Mouse (Mus musculus) frontal cortex, postnatal 14 days (tissue): ENCODE measurements around the gene Ppp1r16b.

Experiments
- DNase-seq, 2 experiments: peaks; one replicate each; pipeline ENCODE4 v3.0.0; 2022; ENCODE audit warnings: low spot score in 2 of 2

The Ppp1r16b gene

DNA sequence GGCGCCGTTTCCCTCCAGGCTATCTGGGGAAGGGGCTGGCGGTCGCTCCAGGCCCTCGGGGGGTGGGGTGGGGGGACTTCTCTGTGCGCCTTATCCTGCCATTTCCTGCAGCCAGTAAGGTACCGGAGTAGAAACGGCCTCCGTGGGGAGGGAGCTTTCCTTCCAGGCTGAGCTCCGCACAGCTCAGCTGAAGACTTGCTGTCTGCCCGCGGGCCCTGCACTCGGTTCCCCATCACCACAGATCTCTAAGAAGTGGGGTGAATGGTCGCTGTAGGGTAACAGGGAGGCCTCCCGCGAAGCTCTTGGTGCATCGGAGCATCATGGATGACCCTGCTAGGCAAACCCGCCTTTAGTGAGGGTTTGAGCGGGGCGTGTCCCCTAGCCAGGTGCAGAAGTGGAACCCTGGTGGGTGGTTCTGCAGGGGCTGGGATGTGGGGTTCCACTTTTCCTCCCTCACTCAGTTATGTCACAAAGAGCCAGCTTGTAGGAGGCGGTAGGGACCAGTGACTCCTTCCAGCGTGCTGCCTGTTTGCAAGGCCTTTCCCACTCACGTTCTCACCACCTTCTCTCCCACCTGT, 3.3 kb downstream of the Ppp1r16b start:
- no peak for DNase-seq

DNA sequence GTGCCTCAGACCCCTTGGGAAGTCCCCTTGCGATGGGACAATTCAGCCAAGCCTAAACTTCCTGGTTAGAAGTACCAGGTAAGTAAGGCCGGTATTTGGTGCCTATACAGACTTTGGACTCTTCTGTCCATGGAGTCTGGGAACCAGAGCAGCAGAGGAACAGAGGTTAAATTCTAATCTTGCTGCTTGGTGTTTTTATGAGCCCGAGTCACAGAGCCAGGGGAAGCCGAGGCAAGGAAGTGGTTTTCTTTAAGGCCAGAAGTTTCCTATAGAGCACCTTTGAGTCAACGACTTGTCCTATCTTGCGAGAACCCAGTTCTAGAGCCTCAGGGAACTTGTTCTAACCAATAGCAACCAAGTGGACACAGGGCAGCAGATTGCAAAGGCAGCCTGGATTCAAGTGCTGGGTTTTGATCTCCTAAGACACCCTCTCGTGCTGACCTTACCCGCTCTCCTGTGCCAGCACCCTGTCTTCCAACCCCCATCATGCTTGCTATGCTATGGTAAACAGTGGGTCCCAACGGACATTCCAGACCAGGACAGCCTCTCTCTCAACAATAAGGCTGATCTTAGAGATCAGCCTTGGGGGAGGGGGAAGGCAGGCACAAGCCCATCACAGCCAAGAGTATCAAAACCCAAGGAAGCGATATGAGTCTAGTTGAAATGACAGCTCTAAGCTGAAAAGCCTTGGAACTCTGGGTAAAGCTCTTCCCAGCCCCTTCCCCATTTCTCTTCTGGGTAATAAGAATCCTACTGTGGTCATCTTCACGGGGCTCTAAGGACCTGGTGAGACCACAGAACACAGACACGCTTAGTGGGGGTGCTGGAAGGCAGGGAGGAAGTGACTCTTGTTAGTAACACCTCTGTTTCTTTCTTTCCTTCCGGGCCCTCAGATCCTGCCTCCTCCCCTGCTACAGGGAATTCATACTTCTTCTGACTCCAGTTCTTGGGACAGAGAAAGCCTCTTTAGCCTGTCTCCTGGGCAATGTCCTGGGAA, 4.3 kb downstream of the Ppp1r16b start:
- DNase-seq, result no peak

DNA sequence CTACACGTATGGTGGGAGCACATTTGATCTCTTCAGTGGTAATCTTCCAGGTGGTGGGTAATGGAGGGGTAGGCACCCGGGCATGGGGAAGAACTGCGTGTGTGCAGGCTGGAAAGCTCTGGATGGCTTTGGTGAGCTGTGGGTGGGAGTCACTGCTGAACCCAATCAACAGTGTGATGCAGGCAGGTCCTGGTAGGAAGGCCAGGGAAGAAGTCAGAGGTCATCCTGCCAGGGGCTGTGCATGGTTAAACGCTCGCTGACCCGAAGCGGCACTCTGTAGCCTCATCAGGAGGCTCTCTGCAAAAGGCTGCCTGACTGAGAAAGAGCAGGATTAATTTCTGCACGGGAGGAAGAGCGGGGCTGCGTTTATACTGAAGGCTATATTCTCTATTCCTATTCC, 5.4 kb downstream of the Ppp1r16b start:
- DNase-seq, result no peak

DNA sequence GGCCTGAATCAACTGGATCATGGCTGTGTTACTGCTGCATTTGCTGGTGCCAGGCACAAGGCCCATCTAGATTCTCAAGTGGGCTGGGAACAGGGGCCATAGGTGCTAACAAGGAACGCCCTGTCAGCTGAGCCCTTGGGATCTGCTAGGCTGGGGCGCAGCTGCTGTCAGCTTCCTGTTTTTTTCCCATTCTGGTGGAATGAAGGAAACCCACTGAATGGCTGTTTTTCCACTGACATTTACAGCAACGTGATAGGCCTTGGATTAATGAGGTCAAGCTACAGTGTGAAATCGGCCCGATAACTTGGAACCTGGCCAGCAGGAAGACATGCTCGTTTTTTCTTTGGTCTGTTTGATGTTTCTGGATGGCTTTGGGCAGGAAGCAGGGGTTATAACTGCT, 7.6 kb downstream of the Ppp1r16b start:
- DNase-seq, result no peak

DNA sequence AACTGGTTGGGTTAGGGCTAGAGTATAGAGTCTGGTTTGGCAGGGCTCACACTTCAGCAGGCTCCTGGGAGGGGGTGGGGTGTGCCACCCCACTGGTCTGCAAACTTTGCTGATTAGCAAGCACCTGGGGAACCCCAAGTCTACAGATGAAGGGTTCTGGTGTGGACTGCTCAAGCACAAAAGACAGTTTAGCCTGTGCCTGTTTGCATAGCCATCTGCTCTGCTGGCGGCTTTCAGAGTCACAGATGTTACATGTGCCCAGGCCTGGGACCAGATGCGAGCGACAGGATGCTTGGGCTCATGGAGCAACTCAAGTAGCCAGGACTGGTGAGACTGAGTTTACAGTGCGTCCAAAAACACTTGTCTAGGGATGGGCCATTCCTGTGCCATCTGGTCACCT, 8.3 kb downstream of the Ppp1r16b start:
- no peak for DNase-seq

DNA sequence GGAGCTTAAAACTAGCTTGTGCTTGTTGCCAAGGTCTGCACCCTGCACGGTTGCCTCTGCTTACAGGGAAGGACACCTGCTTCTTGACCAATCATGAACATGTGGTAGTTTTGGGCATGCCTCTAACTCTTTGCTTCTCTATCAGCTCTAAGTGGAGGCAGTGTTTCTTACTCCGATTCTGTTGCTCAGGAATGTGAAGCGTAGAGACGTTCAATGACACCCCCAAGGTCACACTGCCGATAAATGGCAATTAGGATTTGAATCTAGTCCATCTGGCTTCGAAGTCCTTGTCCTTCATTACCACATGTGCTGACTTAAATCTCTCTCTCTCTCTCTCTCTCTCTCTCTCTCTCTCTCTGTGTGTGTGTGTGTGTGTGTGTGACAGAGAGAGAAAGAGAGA, 8.9 kb downstream of the Ppp1r16b start:
- DNase-seq, result no peak

DNA sequence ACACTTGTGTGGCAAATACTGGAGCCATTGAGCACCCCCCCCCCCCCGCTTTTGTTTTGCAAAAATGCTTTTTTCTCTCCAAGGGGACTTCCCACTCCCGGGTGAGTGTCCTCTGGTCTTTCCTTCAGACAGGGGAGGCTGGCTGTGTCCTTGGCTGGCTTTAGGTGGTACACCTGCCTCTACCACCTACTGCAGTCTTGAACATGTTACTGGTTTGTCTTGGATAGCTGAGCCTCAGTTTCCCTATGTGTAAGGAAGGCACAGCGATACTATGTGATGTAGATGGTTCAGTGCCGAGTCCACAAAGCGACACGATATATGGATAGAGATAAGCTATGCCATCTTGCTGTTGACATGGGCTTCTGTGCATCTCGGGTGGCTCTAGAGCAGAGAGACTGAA, 9.6 kb downstream of the Ppp1r16b start:
- DNase-seq, result no peak

DNA sequence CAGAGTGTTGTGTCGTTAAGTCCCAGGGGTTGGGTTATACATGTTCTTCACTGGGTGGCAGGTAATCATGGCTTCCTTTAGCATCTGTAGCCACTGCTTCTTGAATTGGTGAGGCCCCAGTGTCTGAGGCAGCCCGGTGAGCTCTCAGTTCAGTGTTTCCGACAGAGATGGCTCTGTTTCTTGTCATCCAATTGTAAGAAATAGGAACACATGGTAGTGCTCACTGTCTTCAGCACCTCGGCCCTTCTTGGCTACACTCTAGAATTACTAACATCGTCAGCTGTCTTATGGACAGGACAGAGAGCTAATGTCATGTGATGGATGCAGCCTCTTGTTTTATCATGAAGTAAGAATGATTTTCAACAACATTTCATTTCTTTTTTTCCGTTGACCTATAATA, 10.0 kb downstream of the Ppp1r16b start:
- no peak for DNase-seq

DNA sequence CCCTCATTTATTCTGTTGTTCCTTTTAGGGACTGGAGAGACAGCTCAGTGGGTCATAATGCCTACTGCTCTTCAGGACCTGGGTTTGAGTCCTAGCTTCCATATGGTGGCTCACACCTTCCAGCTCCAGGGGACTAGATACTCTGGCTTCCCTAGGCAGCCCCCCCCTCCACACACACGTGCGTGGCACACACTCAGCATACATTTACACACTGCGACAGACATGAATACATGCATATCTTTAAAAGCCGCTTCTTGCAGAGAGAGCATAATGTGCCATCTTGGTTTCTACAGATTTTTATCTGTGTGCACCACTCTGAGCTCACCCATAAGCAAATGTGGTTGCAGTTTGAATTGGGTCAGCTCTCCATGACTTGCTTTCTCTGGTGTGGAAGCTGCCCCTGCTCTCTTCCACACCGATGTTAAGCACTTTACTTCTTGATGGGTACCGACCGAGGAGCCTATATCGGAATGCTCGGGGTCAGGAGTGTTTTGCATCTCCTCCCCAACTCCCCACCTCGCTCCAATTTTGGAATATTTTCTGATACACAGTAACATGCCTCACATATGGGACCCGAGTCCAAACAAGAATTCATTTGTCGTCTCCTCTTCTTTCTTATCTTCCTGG, 10.8 kb downstream of the Ppp1r16b start:
- DNase-seq, result no peak

DNA sequence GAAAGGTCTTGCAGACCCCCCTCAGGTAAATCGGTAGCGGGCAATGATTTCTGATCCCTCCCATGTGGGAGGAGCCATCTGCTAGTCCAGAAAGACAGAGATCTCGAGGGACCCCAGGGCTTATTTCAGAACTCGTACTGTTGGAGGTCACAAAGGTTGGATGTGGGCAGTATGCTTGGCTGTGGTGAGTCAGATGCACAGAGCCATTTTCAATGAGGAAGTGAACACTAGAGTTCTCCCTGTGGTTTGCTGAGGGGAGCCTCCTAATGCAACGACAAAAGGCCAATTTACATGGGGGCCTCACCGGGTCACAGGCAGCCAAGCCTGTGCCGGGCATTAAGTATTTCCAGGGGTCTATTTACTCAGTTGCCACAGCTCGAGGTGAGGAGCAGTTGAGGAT, 12.7 kb downstream of the Ppp1r16b start:
- DNase-seq, result no peak

DNA sequence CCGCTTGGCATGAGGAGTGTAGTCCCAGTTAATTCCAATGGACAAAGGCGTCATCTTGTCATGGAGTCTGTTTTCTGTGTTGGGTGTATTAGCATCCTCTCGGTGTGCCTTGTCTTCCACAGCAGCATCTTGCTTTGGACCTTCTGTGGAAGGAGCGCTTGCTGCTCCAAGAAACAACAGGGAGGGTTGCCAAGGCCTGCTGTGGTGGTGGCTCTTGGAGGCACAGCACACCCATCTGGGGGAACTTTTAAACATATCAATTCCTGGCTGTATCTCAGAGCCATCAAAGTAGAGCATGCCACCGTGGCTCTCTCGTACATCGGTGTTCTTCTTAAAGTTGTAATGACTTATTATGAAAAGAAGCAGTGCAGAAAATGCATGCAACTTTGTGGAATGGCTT, 13.9 kb downstream of the Ppp1r16b start:
- no peak for DNase-seq

DNA sequence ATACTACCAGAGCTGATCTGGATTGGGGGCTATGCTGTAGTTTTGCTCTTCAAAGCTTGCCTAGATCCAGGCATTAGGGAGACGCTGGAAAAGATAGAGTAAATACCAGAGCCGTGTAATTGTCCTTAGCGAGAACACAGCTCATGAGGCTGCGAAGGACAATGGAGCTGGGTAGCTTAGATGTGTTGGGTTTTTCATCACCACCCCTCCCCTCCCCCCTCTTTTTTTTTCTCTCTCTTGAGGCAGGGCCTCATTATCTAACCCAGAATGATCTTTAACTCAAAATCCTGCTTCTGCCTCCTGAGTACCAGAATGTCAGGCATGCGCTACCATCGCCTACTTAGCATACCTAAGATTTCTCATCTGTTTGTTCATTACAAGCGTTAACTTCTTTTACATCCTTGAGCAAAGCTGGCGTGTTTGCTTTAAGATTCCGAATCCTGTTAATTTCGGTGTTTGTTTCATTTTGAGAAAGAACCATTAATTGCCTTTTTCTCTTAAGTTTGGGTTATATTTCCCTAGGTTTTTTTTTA, 15.2 kb downstream of the Ppp1r16b start:
- DNase-seq, result no peak

DNA sequence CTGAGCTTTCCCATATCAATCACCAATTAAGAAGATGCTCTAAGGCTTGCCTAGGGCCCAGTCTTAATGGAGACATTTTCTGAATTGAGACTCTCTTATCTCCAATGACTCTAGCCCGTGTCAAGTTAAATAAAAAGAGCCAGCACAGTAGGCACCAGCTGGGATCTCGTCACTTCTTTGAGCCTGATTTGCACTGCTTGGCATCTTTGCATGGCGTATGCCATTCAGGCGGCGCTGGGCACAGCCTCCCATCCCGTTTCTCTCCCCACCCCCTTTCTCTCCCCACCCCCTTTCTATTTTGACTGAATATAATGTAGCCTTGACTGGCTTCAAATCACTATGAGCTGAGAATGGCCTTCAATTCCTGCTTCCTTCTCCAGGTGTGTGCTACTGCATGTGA, 16.5 kb downstream of the Ppp1r16b start:
- no peak for DNase-seq

DNA sequence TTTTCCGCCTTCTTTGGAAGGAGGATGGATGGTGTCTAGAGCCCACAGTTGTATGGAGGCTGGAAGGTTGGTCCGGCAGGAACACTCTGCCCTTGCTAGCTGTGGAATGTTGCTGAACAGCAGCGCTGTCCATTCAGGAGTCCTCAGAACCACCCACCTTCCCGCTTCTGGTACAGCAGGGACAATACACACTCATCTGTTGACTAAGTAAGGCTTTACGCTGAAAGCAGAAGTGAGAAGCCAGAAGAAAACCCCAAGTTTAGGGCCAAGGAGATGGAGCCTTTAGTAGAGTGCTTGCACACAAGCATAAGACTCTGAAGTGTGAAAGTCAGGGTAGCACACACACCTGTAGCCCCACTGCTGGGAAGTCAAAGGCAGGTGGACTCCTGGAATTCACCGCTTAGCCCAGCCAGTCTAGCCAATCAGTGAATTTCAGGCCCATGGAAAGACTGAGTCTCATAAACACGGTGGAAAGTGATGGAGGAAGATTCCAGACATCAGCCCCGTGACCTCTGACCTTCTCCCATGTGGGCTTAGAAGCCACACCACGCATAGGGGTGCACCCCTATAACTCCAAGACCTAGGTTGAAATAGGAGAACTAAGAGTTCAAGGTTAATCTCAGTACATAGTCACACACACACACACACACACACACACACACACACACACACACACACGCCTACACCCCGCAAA, 17.3 kb downstream of the Ppp1r16b start:
- no peak for DNase-seq

DNA sequence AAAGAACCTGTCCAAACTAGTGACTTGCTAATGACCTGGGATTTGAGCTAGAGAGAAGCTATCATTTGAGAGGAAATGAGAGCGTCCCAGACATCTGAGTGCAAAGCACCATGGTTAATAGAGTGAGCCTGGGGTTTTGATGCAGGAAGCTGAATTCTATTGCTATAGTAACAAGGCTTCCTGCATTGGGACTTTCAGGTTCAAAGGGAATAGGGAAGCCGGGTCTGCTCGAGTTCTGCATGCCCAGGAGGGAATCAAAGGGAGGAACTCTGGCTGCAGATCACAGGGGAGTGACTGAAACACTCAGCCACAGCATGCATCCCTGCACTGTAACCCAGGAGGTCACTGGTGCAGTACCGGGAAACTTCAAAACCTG, 17.8 kb downstream of the Ppp1r16b start:
- no peak for DNase-seq

DNA sequence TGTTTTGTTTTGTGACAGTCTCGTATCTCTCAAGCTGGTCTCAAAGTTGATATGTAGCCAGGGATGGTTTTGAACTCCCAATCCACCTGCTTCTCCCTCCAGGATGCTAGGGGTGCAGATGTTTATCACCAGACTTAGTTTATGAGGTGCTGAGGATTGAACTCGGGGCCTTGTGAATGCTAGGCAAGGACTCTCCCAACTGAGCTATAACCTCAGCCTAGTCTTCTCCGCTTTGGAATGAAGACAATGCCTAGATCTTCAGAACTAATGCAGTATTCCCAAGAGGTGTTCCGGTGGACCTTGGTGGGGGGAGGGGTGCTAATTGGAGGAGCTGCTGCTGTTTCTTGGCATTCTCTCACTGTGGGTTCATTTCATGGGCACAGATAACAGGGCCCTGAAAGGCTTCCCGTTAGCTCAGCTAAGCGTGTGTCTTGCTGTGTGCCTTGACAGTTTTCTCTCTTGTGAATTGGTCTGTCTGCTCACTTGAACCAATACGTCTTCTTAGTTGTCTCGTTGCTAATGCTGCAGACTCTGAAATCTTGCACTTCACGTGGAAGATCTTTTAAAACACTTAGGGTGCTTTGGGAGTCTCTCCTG, 19.1 kb downstream of the Ppp1r16b start:
- no peak for DNase-seq

DNA sequence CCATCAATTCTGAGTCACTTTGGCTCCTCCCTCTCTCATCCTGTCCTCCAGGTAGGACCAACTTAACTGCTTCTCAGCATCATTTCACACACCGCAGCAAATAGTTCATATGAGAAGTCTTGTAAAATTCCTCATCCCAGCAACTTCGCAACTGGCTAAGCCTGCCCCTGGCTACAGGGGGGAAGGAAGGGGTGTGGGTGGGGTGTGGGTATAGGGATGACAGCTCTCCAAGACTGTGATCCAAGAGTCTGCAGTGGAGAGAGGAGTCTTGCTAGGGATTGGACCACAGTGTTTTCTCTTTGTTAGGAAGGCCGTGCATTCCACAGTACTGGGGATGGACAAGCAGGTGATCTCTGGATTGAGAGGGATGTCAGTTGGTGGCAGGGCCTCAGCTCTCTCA, 19.7 kb downstream of the Ppp1r16b start:
- no peak for DNase-seq

DNA sequence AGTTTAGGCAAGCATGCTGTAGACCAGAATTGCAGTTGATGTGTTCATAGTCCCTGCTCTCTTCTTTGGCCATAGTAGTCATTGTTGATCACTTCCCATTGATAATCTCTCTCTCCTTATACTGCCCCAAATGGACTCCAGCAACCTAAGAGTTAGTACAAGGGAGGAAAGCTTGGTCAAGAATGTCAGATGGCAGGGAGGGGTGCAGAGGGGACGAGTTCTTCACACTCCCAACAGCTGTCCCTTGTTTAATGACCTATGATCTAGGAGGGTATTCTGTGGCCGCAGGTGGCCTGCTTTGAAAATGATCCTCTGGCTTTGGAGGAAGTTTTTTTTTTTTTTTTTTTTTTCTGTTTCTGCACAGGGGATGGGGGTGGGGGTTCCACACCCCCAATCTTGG, 21.2 kb downstream of the Ppp1r16b start:
- DNase-seq, result no peak

DNA sequence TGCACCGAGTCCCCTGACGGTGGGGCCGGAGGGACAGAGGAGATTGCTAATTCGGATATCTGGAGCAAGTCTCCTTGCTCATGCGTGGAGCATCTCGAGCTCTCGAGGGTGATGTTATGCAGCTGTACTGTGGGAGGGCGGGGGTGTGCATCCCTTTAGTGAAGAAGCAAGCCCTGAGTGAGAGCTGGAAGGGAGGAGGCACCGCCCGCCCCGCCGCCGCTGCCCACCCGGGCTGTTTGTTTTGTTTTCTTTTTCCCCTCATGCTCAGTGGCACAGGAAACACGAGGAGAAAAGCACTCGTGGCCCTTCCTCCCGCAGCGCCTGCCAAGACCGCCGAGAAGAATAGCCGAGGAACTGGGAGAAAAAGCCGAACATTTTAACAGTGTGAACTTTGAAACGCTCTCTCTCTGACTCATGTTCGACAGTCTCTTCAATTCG, 22.6 kb downstream of the Ppp1r16b start:
- peak; percentile 55 to 56 for DNase-seq

DNA sequence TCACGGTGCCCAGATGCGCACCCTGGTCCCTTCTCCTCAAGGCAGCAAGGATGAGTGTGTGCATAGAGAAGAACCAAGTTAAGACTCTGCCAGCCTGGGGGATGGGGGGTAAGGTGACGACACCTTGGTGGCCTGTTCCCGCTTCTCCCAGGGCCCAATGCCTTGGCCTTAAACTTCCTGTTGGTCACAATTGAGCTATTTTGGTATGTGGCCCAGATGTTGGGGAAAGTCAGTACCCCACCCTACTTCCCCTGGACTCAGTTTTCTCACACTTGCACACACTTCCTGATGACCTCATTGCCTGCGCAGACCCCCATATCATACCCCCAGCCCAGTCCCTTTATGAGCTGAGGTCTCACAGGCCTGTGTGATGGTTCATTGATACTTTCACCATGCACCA, 23.9 kb downstream of the Ppp1r16b start:
- DNase-seq, result no peak

DNA sequence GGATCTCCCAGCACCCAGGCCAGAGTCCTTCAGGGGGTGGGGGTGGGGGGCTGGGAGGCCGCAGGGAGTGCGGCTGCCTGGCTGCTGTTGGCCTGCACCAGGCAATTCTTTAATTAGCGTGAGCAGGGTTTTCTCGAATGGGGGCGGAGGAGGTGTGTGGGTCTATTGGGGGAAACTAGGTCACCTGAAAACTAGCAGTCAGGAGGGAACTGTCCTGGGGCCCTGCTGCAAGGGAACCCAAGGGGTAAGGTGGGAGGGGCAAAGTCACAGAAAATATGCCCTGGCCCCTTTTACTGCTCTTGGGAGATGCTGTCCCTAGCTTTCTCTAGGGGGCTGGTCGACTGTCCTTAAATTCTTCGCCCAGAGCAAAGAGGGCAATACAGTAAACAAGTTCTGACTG, 24.4 kb downstream of the Ppp1r16b start:
- no peak for DNase-seq

DNA sequence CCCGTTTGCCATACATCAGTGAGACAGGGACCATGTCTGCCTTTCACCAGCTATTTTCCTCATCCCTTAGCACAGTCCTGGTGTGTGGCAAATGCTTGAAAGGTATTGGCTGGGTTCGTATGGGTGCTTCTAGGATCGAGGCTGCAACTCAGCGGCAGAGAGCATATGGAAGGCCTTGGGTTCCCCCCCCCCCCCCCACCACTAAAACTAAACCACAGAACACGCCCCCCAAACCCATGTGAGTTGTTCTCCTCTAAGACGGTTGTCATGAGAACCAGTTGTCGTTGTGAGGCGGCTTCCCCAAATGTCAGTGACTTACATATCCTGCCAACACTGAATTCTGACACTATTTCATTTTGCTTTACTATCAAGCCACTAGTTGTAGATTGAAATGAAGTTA, 24.9 kb downstream of the Ppp1r16b start:
- no peak for DNase-seq
